Mouse (Mus musculus) embryonic facial prominence, embryonic 13.5 days (tissue): ENCODE measurements around the gene Coil. TPM values are rescaled to one million over a fixed set of nuclear protein-coding genes. Genes with fewer than 3 reads are reported as not detected.

Experiments used
- ATAC-seq: fragments of 200-750 bp; cut with Nextera tagmentation; 2 replicates; pipeline ENCODE4 v1.8.0; 2017; ENCODE audit warnings: low read depth; ENCODE audit not compliant: insufficient number of reproducible peaks, insufficient read depth, low FRiP score, low TSS enrichment
- H3K27ac ChIP-seq: fragments of 300-500 bp; sonication (generic); 2 replicates; pipeline ENCODE4 v1.5.1; 2015; ENCODE audit warnings: moderate library complexity, mild to moderate bottlenecking, inconsistent platforms
- H3K27me3 ChIP-seq: fragments of 300-500 bp; sonication (generic); 2 replicates; pipeline ENCODE4 v1.6.1; 2015; ENCODE audit warnings: mild to moderate bottlenecking, inconsistent platforms
- H3K36me3 ChIP-seq: fragments of 300-500 bp; sonication (generic); 2 replicates; pipeline ENCODE4 v1.6.1; 2015; ENCODE audit warnings: mild to moderate bottlenecking, inconsistent platforms
- H3K4me1 ChIP-seq: fragments of 300-500 bp; sonication (generic); 2 replicates; pipeline ENCODE4 v1.6.1; 2015; ENCODE audit warnings: inconsistent platforms
- H3K4me2 ChIP-seq: fragments of 300-500 bp; sonication (generic); 2 replicates; pipeline ENCODE4 v1.6.1; 2015; ENCODE audit warnings: moderate library complexity, mild to moderate bottlenecking, inconsistent platforms
- H3K4me3 ChIP-seq: fragments of 300-500 bp; sonication (generic); 2 replicates; pipeline ENCODE4 v1.5.1; 2015; ENCODE audit warnings: mild to moderate bottlenecking, inconsistent platforms
- H3K9ac ChIP-seq: fragments of 300-500 bp; sonication (generic); 2 replicates; pipeline ENCODE4 v1.6.1; 2015; ENCODE audit warnings: mild to moderate bottlenecking, inconsistent platforms
- H3K9me3 ChIP-seq: fragments of 300-500 bp; sonication (generic); 2 replicates; pipeline ENCODE4 v1.6.1; 2016; ENCODE audit warnings: inconsistent platforms
- WGBS: fragments of 180-500 bp; shearing (Covaris S2); methylation state at CpG from one replicate; pipeline ENCODE4 v1.1.7; 2015; ENCODE audit warnings: mixed read lengths; 5-methylcytosine and 5-hydroxymethylcytosine counted together
- polyA plus RNA-seq: library from polyadenylated mRNA; unstranded; fragments of >200 nt; fragmentation: Nextera tagmentation; extraction: Ambion mirVana; gene quantifications from 2 replicates; pipeline ENCODE4 v1.2.1, GENCODE M21; 2015

Gene Coil
- polyA plus RNA-seq, 1 experiment from 2014 or later = 22.4 TPM

DNA sequence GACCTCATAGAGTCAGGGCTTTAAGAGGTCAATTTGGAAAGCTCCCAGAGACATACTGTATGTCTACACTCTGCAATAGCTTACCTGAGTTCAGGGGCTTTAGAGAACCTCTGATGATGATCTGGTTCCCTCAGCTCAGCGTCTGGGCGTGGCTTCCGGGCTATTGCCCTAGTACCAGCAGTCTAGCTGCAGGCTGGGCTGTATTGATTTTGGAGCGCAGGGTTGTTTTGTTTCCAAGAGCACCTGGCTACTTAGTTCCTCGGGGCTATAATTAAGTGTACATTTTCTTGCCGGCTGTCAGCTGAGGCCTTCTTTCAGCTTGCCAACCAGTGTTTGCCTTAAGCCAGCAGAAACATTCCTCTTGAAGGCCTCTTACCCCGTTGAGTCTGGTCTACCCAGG lies 39.4 kb downstream of the Coil start:
- Histone ChIP-seq H3K9me3 (no peaks in the 10 kb centered on the region), H3K27me3 (no peaks in the 10 kb centered on the region), H3K9ac (no peak overlapping the region), H3K36me3 (peaks cover 6% of the 10 kb centered on the region; the same call in 1 of the 2 replicates), H3K4me3 (no peak overlapping the region), H3K4me2 (no peak overlapping the region), H3K27ac (no peak overlapping the region), H3K4me1 (no peaks in the 10 kb centered on the region)
- 62% methylated on average over 7 of the region's 7 CpGs for WGBS
- no peak for ATAC-seq

DNA sequence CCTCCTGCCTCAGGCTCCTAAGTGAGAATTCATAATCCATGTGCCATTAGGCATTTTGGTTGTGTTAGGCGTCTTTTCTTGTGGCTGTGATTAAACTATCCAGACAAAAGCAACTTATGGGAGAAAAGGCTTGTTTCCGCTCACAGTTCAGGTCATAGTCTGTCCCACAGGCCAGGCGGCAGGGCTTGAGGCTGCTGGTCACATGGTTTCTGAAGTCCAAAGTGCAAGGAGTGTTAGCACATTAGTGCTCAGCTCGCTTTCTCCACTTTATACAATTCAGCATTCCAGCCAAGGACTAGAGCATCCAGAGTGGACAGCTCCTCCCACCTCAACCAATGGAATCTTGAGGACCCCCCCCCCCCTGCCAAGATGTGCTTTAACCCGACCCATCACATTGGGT lies 42.2 kb downstream of the Coil start:
- H3K4me3 ChIP-seq = no peak overlapping the region
- no peak overlapping the region for H3K4me2 ChIP-seq
- 74% methylated on average over 5 of the region's 5 CpGs for WGBS
- H3K27ac ChIP-seq = no peak overlapping the region
- H3K4me1 ChIP-seq = no peaks in the 10 kb centered on the region
- no peaks in the 10 kb centered on the region for H3K9me3 ChIP-seq
- H3K27me3 ChIP-seq = no peaks in the 10 kb centered on the region
- H3K9ac ChIP-seq = no peak overlapping the region
- ATAC-seq = no peak
- H3K36me3 ChIP-seq = peaks cover 6% of the 10 kb centered on the region; the same call in 1 of the 2 replicates

DNA sequence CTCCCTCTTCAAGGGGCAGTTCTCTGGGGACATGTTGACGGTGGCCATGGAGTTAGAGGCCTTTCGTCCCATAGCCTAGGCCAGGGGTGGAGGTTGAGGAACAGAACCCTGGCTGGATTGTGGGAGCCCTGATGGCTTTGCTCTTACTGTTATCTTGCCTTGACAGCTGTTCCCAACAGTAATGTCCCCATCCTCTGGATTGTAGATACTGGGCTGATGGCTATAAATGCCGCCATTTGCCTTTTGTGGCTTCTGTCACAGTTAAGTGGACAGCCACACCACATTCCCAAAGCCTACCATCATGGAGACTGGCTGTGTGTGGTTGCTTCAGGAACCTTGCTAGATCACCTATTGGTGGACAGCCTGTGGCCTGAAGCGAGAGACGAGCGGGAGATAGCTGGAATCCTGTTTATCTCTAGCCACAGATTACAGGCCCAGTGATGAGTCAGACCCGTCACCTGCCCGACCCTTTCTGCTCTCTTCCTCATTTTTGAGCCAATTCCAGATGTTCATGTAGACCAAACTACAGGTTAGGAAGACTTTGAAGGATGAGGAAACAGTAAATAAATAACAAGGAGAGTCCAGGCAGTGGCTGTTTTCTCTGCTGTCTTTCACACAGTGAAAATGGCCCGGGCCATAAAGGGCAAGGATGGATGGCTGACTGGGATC lies 47.6 kb downstream of the Coil start:
- ATAC-seq = no peak
- H3K27ac ChIP-seq = no peak overlapping the region
- no peaks in the 10 kb centered on the region for H3K27me3 ChIP-seq
- H3K4me3 ChIP-seq = no peak overlapping the region
- no peaks in the 10 kb centered on the region for H3K9me3 ChIP-seq
- H3K9ac ChIP-seq = no peak overlapping the region
- H3K4me2 ChIP-seq = no peak overlapping the region
- no peaks in the 10 kb centered on the region for H3K36me3 ChIP-seq
- no peaks in the 10 kb centered on the region for H3K4me1 ChIP-seq
- WGBS = 90% methylated on average over 9 of the region's 9 CpGs

DNA sequence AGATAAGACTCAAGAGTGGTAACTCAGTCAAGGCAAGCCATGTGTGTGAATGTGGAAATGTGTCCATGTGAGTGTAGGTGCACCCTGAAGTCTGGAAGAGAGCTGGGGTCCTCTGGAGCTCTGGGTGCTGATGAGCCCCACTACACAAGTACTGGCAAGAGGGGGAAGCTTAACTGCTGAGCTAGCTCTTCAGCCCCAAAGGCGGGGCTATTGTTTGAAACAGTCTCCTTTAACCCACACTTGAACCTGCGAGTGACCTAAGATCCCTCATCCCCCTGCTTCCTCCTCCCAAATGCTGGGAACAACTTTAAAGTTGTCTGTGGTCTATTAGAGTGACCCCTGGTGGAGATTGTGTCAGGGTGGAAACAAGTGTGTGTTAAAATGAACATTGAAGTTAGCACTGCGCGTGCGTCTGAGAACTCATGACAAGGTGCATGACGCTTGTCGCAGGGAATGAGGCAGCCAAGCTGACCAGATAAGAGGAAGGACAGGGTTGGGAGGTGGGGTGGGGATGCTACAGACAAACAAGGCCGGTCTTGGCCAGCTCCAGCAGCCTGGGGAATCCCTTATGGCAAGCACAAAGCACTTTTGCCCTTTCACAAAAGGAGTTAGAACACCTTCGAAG lies 50.7 kb downstream of the Coil start:
- Histone ChIP-seq H3K9ac (no peak overlapping the region), H3K36me3 (no peaks in the 10 kb centered on the region), H3K27ac (no peak overlapping the region), H3K27me3 (no peaks in the 10 kb centered on the region), H3K4me3 (no peak overlapping the region), H3K9me3 (no peaks in the 10 kb centered on the region), H3K4me1 (peaks cover 5% of the 10 kb centered on the region; the same call in 1 of the 2 replicates), H3K4me2 (no peak overlapping the region)
- ATAC-seq = no peak
- 69% methylated on average over 9 of the region's 9 CpGs for WGBS

DNA sequence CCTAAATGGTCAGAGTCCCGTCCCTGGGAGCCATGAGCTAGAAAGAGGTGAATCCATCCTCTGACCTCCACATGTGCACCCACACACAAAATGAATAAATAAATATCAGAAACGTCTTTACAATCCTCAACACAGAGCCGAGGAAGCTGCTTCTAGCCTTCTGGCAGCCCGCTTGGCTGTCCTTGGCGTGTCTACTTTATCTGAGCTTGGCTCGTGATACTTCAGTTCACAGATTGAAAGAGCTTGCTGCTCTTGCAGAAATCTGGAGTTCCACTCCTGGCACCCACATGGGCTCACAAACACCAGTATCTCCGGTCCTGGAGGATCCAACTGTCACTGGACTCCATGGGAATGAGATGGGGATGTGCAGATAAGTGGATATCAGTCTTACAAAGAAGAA lies 51.6 kb downstream of the Coil start:
- Histone ChIP-seq H3K27me3 (no peaks in the 10 kb centered on the region), H3K9me3 (no peaks in the 10 kb centered on the region), H3K4me2 (no peak overlapping the region), H3K4me1 (peaks cover 5% of the 10 kb centered on the region; the same call in 1 of the 2 replicates), H3K4me3 (no peak overlapping the region), H3K9ac (no peak overlapping the region), H3K27ac (no peak overlapping the region), H3K36me3 (no peaks in the 10 kb centered on the region)
- 82% methylated on average over 7 of the region's 7 CpGs for WGBS
- ATAC-seq = no peak

DNA sequence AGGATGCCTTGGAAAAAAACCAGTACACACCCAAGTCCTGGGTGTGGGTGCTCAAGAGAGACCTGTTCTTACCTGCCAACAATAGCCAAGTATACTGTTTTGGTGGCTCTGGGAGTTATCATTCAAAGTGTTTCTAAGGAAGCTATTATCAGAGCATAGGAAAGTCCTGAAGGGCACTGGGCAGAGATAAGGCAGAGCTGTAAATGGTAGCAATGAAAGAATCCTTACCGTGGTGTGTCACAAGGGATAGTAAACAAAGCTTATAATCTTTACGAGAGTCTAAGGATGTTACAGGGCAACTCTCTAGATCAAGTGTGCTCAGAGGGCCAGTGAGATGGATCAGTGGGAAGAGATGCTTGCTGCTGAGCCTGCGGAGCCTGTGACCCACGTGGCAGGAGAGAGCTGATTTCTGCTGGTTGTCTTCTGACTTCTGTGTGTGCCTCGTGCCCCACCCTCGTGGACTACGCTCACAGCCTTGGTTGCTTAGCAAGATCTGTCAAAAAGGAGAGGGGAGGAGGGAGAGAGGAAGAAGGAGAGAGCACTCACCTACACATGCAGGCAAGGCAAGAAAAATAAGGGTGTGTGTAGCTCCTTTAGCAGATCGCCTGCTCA lies 52.2 kb downstream of the Coil start:
- H3K9ac ChIP-seq = no peak overlapping the region
- no peak overlapping the region for H3K4me3 ChIP-seq
- peaks cover 5% of the 10 kb centered on the region; the same call in 1 of the 2 replicates for H3K4me1 ChIP-seq
- WGBS = 66% methylated on average over 8 of the region's 8 CpGs
- no peak overlapping the region for H3K27ac ChIP-seq
- no peaks in the 10 kb centered on the region for H3K27me3 ChIP-seq
- no peak overlapping the region for H3K4me2 ChIP-seq
- no peaks in the 10 kb centered on the region for H3K36me3 ChIP-seq
- no peak for ATAC-seq
- no peaks in the 10 kb centered on the region for H3K9me3 ChIP-seq

DNA sequence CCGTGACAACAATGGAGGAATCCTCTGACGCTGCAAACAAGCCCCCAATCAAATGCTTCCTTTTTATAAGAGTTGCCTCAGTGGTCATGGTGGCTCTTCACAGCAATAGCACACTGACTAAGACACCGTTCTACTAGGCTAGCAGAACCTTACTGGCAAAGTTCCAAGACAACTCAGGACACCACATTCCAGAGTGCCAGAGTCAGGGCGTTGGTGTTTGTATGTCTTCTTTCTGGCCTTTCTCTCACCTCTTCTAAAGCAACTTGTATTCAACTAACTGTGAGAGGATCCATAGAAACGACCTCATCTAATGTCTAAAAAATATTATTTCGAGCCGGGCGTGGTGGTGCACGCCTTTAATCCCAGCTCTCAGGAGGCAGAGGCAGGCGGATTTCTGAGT lies 53.4 kb downstream of the Coil start:
- Histone ChIP-seq H3K9me3 (no peaks in the 10 kb centered on the region), H3K27ac (no peak overlapping the region), H3K36me3 (no peaks in the 10 kb centered on the region), H3K4me1 (peaks cover 9% of the 10 kb centered on the region; the same call in 1 of the 2 replicates), H3K4me3 (no peak overlapping the region), H3K4me2 (no peak overlapping the region), H3K9ac (no peak overlapping the region), H3K27me3 (no peaks in the 10 kb centered on the region)
- no peak for ATAC-seq
- WGBS = 69% methylated on average over 10 of the region's 10 CpGs

DNA sequence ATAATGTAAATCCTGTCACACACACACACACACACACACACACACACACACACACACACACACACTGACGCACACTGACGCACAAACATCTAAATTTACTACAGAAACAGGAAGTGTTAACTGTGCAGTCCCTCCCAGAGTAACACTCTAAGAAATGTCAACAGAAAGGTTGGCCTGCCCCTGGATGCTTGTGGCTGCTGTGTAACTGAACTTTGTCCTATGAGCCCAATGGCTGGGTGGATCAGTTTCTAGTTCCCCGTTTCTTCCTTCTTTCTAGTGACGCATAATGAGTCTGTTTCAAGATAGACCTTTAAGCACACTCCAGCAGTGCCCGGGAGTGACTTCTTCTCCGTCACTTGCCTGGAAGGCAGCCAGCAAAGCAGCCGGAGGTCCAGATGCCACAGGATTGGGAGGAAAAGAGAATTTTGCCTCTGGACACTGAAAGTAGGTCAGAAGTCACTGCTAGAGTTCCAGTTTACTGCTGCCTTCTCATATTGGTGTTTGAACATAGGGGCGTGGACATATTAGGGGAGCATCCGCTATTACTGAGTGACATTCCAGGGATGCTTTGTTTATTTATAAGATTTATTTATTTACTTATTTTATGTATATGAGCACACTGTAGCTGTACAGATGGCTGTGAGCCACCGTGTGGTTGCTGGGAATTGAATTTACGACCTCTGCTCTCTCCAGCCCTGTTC lies 54.3 kb downstream of the Coil start:
- WGBS = 54% methylated on average over 11 of the region's 11 CpGs
- no peaks in the 10 kb centered on the region for H3K36me3 ChIP-seq
- ATAC-seq = no peak

DNA sequence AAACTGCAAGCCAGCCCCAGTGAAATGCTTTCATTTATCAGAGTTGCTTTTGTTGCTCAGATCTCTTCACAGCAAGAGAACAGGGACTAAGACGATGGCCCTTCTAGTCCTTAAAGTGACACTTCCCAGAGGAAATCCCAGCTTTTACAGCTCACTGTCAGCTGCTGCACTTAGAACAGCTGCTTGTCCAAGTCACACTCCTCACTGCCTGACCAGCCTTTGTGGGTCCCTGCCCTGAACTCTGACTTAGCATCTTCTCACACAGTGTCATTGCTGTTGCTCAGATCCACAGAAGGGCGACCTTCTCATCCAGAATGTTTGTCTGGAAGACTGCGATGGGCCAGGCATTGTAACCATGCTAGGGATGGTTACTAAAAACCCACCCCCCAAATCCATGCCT lies 55.6 kb downstream of the Coil start:
- Histone ChIP-seq H3K27me3 (no peaks in the 10 kb centered on the region), H3K4me3 (no peak overlapping the region), H3K36me3 (no peaks in the 10 kb centered on the region), H3K4me2 (no peak overlapping the region), H3K9ac (no peak overlapping the region), H3K27ac (no peak overlapping the region), H3K4me1 (peaks cover 9% of the 10 kb centered on the region; the same call in 1 of the 2 replicates), H3K9me3 (no peaks in the 10 kb centered on the region)
- ATAC-seq = no peak
- 77% methylated on average over 3 of the region's 3 CpGs for WGBS

More for the DNA sequence above, 54.3 kb downstream of the Coil start:
- Histone ChIP-seq H3K27me3 (no peaks in the 10 kb centered on the region), H3K9me3 (no peaks in the 10 kb centered on the region), H3K4me3 (no peak overlapping the region), H3K4me1 (peaks cover 9% of the 10 kb centered on the region; the same call in 1 of the 2 replicates), H3K27ac (no peak overlapping the region), H3K9ac (0 out of 2 replicates have a peak overlapping the region, but pooled peaks have one; percentile 1), H3K4me2 (no peak overlapping the region)

DNA sequence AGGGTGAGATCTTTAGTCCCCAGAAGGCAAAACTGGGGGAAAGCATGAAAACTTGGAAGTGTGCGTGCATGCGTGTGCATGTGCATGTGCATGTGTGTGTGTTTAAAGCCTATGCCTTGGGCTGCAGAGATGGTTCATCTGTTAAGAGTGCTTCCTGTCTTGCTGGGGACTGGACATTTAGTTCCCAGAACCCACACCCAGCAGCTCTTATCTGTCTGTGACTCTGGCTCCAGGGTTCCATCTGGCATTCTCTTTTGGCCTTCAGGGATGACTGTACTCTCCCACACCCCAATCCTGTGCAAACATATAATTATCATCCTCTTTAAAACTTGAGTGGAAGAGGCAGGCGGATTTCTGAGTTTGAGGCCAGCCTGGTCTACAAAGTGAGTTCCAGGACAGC lies 56.1 kb downstream of the Coil start:
- Histone ChIP-seq H3K9me3 (no peaks in the 10 kb centered on the region), H3K9ac (no peak overlapping the region), H3K4me2 (no peak overlapping the region), H3K4me1 (peaks cover 9% of the 10 kb centered on the region; the same call in 1 of the 2 replicates), H3K4me3 (no peak overlapping the region), H3K27ac (no peak overlapping the region), H3K36me3 (no peaks in the 10 kb centered on the region), H3K27me3 (no peaks in the 10 kb centered on the region)
- no peak for ATAC-seq
- WGBS = 91% methylated on average over 3 of the region's 3 CpGs

DNA sequence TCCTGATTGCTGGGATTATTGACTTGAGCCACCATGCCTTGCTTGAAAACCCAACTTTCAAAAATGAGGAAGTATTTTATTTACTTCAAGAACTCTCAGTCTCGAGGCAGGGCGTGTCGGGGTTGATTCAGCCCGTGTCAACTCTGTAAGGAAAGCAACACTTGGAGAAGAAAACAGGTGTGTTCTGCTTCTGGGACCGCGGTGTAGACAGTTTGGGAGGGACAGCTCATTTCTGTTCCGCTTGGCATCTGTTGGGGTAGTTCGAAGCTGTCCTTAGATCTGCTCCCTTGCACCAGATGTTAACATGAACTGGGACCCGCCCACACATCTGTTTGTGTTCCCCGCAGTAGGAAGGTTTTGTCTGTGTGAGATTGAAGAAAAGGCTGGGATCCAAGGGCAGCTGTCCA lies 57.9 kb downstream of the Coil start:
- H3K4me3 ChIP-seq = no peak overlapping the region
- peaks cover 9% of the 10 kb centered on the region; the same call in 1 of the 2 replicates for H3K4me1 ChIP-seq
- ATAC-seq = no peak
- no peaks in the 10 kb centered on the region for H3K36me3 ChIP-seq
- H3K9me3 ChIP-seq = no peaks in the 10 kb centered on the region
- no peak overlapping the region for H3K27ac ChIP-seq
- 59% methylated on average over 10 of the region's 10 CpGs for WGBS
- H3K4me2 ChIP-seq = no peak overlapping the region
- no peaks in the 10 kb centered on the region for H3K27me3 ChIP-seq
- H3K9ac ChIP-seq = no peak overlapping the region
